Mouse (Mus musculus) midbrain, embryonic 10.5 days (tissue): ENCODE data around the gene Abl2. TPM values are rescaled to one million over a fixed set of nuclear protein-coding genes. Genes with fewer than 3 reads are reported as not detected.

Experiments
- DNase-seq: peaks from one replicate; pipeline ENCODE4 v3.0.0-alpha.2; 2017; ENCODE audit warnings: low spot score
- H3K27ac ChIP-seq: fragments of 300-500 bp; sonication (generic); replicated peaks from 2 replicates; pipeline ENCODE4 v1.5.1; 2016; ENCODE audit warnings: mild to moderate bottlenecking
- H3K27me3 ChIP-seq: fragments of 300-500 bp; sonication (generic); 2 replicates; pipeline ENCODE4 v1.6.1; 2016; ENCODE audit warnings: low read depth, mild to moderate bottlenecking; ENCODE audit not compliant: poor library complexity, severe bottlenecking
- H3K36me3 ChIP-seq: fragments of 300-500 bp; sonication (generic); 2 replicates; pipeline ENCODE4 v1.6.1; 2016; ENCODE audit warnings: mild to moderate bottlenecking, moderate library complexity
- H3K4me1 ChIP-seq: fragments of 300-500 bp; sonication (generic); 2 replicates; pipeline ENCODE4 v1.6.1; 2016
- H3K4me3 ChIP-seq: fragments of 300-500 bp; sonication (generic); 2 replicates; pipeline ENCODE4 v1.5.1; 2016; ENCODE audit warnings: mild to moderate bottlenecking, moderate library complexity
- H3K9me3 ChIP-seq: fragments of 300-500 bp; sonication (generic); replicated peaks from 2 replicates; pipeline ENCODE4 v1.6.1; 2016; ENCODE audit warnings: mild to moderate bottlenecking
- WGBS: fragments of 180-500 bp; shearing (Covaris S2); methylation state at CpG from one replicate; pipeline ENCODE4 v1.1.7; 2016; 5-methylcytosine and 5-hydroxymethylcytosine counted together
- polyA plus RNA-seq: library from polyadenylated mRNA; unstranded; fragments of >200 nt; fragmentation: Nextera tagmentation; extraction: Ambion mirVana; gene quantifications from 2 replicates; pipeline ENCODE4 v1.2.1, GENCODE M21; 2016

The Abl2 gene
- polyA plus RNA-seq, 1 experiment from 2014 or later, result 5.3 TPM

DNA sequence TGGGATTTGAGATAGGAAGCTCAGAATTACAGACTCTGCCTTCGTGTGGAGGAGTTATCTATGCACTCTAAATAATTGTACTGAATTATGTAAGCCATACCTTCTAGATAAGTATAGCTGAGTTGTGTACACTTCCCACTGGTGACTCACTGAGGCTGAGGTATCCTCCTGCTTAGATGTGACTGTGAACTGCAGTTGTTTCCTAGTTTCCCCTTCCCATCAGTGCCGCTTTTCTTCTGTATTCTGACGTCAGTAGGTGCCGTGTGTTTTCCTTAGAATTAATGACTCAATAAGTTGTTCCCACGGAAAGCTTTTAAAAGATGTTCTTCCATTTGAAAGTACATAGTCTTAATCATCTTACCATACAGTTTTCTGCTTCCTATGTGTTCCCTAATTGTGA lies 34.7 kb downstream of the Abl2 start:
- WGBS, result 91% methylated on average over 5 of the region's 5 CpGs
- peaks cover 4% of the 10 kb centered on the region; the same call in 1 of the 2 replicates for H3K36me3 ChIP-seq
- no peaks in the 10 kb centered on the region for H3K27me3 ChIP-seq

DNA sequence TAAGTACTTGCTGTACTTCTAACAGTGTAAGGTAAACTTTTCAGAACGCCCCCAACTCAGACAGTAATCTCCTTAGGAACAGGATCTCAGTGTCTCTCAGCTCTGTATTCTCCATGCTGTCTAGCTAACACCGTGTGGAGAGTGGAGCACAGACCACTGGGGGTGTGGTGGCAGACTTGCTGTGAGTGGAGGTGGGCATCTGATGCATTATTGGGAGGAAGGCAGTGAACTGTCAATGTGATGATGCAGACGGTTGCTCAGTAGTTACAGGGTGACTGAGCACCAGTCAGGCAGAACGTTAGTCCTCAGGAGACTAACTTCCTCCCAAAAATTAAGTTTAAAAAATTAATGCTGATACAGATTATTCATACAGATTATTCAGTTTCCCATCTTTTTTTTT lies 38.5 kb downstream of the Abl2 start:
- no peak overlapping the region for H3K4me3 ChIP-seq
- H3K27me3 ChIP-seq, result no peaks in the 10 kb centered on the region
- H3K9me3 ChIP-seq, result no peaks in the 10 kb centered on the region
- WGBS, result 90% methylated on average over 4 of the region's 4 CpGs
- H3K4me1 ChIP-seq, result no peaks in the 10 kb centered on the region
- H3K27ac ChIP-seq, result no peak overlapping the region
- DNase-seq, result no peak
- peaks cover 2% of the 10 kb centered on the region; the same call in 1 of the 2 replicates for H3K36me3 ChIP-seq

More for the DNA sequence above, 34.7 kb downstream of the Abl2 start:
- Histone ChIP-seq H3K9me3 (no peaks in the 10 kb centered on the region; the same call in 1 of the 2 replicates), H3K27ac (no peak overlapping the region), H3K4me3 (no peak overlapping the region), H3K4me1 (peaks cover 5% of the 10 kb centered on the region; the same call in 1 of the 2 replicates)
- no peak for DNase-seq

DNA sequence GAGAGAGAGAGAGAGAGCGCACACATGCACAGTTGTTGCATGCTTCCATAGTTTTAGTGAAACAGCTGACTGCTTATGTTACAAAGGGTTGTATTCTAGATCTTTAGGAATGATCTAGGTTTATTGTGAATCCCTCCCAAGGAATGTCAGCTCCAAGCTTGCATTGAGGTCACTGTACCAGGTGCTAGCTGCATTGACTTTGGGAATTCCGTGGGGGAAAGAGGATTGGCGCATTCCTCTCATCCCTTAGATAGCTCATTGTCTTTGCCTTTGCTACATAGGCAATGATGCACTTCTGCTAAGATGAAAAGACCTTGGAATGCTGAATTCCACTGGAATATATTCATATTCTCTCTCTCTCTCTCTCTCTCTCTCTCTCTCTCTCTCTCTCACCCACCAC lies 44.0 kb downstream of the Abl2 start:
- Histone ChIP-seq H3K36me3 (no peaks in the 10 kb centered on the region), H3K27me3 (no peaks in the 10 kb centered on the region), H3K9me3 (no peaks in the 10 kb centered on the region), H3K4me1 (no peaks in the 10 kb centered on the region), H3K4me3 (no peak overlapping the region), H3K27ac (no peak overlapping the region)
- WGBS, result 77% methylated on average over 3 of the region's 3 CpGs
- DNase-seq, result no peak

DNA sequence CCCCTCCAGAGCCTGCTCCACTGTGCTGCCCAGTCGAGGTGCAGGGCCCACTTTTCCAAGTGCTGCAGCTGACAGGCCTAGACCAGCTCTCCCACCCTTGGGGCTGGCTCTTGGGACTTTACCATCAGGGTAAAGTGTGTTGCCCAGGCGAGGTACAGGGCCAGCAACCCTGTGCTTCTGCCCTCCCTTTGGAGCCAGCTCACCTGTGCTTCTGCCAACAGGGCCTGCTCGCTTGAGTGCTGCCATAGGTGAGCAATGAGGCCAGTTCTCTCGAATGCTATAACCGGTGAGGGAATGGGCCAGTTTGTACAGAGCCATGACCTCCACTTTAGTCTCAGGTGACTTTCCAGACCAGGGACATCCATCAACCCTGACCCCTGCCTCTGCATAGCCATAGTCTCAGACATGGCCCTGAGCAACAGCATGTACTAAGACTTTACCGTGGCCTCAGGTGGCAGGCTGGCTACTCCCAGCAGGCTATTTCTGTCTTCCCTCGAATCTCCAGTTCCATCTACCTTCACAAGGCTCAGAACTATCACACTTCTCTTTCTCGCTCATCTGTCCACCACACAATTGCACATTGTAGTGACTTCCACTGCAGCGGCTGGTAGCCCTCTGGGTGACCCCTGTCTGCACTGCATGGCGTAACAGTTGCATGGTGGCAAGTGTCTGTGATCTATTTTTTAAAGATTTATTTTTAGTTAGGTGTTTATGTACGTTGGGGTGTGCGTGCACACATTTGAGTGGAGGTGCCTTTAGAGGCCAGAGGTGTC lies 46.7 kb downstream of the Abl2 start:
- Histone ChIP-seq H3K9me3 (no peaks in the 10 kb centered on the region), H3K36me3 (no peaks in the 10 kb centered on the region), H3K27me3 (no peaks in the 10 kb centered on the region; the same call in 1 of the 2 replicates), H3K4me3 (no peak overlapping the region), H3K27ac (no peak overlapping the region; the same call in 1 of the 2 replicates), H3K4me1 (peaks cover 19% of the 10 kb centered on the region)
- no peak for DNase-seq
- WGBS, result 89% methylated on average over 12 of the region's 12 CpGs

DNA sequence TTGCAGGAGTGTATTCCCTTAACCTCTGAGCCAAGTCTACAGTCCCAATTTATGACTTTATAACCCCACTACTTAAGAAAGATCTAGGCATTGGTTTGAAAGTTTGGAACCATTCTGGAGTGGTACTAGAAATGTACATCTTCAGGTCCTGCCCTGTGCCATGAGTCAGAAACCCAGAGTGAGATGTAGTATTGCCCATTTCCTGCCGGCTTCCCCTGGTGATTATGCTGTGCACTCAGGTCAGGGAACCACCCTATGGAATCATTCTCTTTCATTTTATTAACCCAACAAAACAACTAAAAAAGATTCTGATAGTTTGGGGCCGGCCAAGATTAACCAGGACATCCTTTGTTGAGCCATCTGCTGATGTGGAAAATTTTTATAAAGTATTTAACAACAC lies 47.4 kb downstream of the Abl2 start:
- H3K27me3 ChIP-seq, result no peaks in the 10 kb centered on the region; the same call in 1 of the 2 replicates
- no peak for DNase-seq
- H3K27ac ChIP-seq, result no peak overlapping the region
- no peaks in the 10 kb centered on the region for H3K36me3 ChIP-seq
- H3K4me3 ChIP-seq, result no peak overlapping the region
- 88% methylated on average over 2 of the region's 2 CpGs for WGBS
- H3K9me3 ChIP-seq, result no peaks in the 10 kb centered on the region
- H3K4me1 ChIP-seq, result peaks cover 19% of the 10 kb centered on the region

DNA sequence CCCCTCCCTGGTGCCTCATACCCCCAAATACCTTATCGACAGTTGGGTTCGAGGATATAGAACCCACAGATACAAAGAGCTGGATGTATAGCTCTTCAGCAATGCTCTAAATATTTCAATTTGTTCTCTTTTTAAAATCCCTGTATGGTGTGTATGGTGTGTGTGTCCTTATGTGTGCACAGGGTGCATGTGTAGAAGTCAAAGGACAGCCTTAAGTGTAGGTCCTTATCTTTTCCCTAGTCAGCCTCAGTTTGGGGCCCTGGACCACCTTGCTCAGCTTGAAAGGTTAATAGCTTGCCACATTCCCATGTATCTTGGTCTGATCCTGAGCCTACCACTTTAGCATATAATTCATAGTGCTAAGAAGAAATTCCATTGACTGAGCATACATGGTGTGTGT lies 49.9 kb downstream of the Abl2 start:
- Histone ChIP-seq H3K27me3 (peaks cover 20% of the 10 kb centered on the region), H3K4me1 (peaks cover 25% of the 10 kb centered on the region), H3K27ac (no peak overlapping the region), H3K4me3 (no peak overlapping the region), H3K36me3 (peaks cover 5% of the 10 kb centered on the region), H3K9me3 (no peaks in the 10 kb centered on the region)
- DNase-seq, result no peak
- 88% methylated on average over 2 of the region's 2 CpGs for WGBS

DNA sequence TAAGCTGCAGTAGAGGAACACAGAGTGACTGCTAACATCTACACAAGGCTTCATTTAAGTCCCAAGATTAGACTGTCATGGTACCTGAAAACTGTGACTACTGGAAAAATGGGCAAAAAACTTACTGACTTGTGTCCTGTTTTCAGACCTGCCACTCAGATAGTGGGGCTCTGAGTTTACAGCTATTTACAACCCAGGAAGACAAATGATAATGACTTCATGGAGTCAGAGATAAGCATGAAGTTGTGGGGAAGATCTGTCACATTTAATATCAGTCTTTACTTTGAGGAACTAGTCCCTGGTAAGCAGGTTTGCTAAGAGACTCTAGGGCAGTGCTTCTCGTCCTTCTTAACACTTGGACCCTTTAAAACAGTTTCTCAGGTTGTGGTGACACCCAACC lies 51.7 kb downstream of the Abl2 start:
- Histone ChIP-seq H3K4me3 (no peak overlapping the region), H3K27me3 (peaks cover 22% of the 10 kb centered on the region), H3K27ac (no peak overlapping the region), H3K4me1 (peaks cover 43% of the 10 kb centered on the region), H3K36me3 (peaks cover 5% of the 10 kb centered on the region), H3K9me3 (no peaks in the 10 kb centered on the region)
- no peak for DNase-seq
- 86% methylated on average over 1 of the region's 1 CpGs for WGBS

DNA sequence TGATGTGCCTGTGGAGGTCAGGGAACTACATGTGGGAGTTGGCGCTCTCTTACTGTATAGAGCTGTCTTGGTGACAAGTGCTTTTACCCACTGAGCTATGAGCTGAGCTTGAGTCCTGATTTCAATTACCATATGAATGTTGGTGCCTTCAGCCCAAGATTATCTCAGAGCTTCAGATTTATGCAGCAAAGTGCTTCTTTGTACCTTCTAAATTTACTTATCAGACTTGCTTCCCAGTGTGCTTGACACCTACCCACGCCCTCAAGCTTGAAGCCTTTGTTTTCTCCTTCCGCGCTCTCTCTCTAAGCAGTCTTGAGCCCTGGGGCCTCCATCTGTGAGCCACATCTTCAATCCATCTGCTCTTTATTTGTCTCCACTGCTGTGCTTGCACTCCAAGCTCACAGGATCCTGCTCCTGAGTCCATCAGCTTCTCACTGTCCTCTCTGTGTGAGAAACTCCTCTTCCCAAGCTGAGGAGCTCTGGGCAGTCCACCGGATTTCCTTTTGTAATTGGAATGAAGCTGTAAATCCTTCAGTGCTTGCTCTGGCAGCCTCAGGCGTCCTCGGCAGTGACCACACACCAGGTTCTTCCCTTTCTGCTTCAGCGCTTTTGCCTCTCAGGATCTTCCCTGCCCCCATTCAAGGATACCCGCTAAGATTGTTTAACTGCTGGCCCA lies 55.4 kb downstream of the Abl2 start:
- 5% methylated on average over 9 of the region's 9 CpGs for WGBS
- Histone ChIP-seq H3K4me1 (peaks cover 60% of the 10 kb centered on the region), H3K9me3 (no peaks in the 10 kb centered on the region), H3K36me3 (peaks cover 5% of the 10 kb centered on the region), H3K27ac (peak overlapping the region; percentile 88), H3K4me3 (peak overlapping the region; percentile 36), H3K27me3 (peaks cover 49% of the 10 kb centered on the region)
- peak; percentile 76 for DNase-seq

DNA sequence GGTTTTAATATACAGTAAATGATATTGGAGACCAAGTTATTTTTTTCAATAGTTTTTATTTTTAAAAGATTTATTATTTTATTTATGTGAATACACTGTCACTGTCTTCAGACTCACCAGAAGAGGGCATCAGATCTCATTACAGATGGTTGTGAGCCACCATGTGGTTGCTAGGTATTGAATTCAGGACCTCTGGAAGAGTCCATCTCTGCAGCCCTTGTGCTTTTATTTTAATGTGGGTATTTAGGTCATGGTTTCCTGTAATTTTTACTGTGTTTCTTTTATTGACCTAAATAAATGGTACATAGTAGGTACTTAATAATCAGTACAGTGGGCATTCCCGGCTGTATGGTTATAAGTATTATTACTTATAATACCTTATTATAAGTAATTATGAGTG lies 56.1 kb downstream of the Abl2 start:
- peaks cover 5% of the 10 kb centered on the region for H3K36me3 ChIP-seq
- H3K27ac ChIP-seq, result no peak overlapping the region
- DNase-seq, result no peak
- no peaks in the 10 kb centered on the region for H3K9me3 ChIP-seq
- WGBS, result 88% methylated on average over 1 of the region's 1 CpGs
- peaks cover 53% of the 10 kb centered on the region for H3K4me1 ChIP-seq
- peaks cover 49% of the 10 kb centered on the region for H3K27me3 ChIP-seq
- H3K4me3 ChIP-seq, result no peak overlapping the region

DNA sequence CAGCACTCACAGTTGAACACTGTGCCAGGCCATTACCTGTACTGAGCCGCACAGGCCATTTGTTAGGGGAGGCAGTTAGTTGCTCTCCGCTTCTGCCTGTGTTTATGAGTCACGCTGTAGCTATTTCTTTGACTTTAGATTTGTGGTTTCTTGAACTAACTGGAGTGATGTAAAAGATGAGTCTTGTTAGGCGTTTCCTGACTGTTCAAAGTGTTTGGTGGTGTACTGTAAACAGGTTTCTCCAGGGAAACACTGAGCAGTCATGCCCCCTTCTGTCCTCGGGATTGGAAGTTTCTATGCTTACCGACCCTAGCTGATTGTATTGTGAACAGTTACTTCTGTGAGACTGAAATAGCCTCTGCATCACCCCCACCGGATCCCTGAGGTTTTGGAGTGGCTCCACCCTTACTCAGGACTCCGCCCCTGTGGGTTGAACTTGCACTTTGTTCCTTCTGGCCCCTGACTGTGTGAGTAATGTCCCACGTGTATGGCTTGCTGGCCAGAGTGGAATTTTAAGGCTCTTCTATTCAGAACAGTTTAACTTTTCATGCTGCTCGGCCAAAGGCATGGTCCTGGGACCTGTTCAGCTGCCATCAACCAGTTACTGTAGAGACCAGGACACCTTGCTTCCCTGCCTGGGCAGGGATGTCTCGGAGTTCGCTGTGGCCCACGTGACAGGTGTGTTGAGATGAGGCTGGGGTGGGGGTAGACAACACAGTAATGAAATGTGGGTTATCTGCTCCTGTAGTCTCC lies 57.0 kb downstream of the Abl2 start:
- Histone ChIP-seq H3K27me3 (peaks cover 49% of the 10 kb centered on the region), H3K27ac (peak overlapping the region; percentile 64; the same call in 1 of the 2 replicates), H3K4me3 (peak overlapping the region; percentile 31), H3K9me3 (no peaks in the 10 kb centered on the region), H3K36me3 (peaks cover 5% of the 10 kb centered on the region), H3K4me1 (peaks cover 59% of the 10 kb centered on the region)
- DNase-seq, result peak; percentile 30
- 28% methylated on average over 13 of the region's 13 CpGs for WGBS

DNA sequence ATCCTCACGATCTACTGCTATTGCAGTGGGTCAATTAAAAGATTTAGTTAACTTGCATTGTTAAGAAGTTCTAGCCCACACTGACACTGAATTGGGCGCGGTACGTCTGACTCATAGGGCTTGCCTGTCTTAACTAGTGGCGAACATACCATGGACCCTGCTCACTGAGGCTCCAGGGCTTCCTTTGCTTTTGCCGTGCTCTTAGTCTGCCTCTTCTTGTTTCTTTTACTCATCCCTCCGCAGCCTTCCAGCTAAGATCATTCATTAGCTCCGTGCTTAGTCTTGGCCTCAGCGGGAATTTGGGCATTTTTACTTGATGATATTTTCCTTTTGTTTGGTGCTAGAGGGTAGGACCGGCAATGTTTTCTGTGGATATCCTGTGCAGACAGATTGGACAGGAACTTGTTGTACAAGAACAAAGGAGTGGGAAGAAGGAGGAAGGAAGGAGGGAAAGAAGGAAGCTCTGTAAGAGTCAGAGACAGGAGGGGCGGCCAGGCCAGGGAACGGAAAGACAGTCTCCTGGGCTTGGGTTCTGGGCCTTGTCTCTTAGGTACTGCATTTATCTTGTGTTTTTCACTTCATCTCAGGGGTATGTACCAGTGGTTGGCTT lies 58.5 kb downstream of the Abl2 start:
- no peak for DNase-seq
- H3K36me3 ChIP-seq, result peaks cover 1% of the 10 kb centered on the region; the same call in 1 of the 2 replicates
- no peak overlapping the region for H3K4me3 ChIP-seq
- WGBS, result 40% methylated on average over 12 of the region's 12 CpGs
- peaks cover 59% of the 10 kb centered on the region for H3K4me1 ChIP-seq
- peaks cover 39% of the 10 kb centered on the region for H3K27me3 ChIP-seq
- H3K27ac ChIP-seq, result 0 out of 2 replicates have a peak overlapping the region, but pooled peaks have one; percentile 19
- H3K9me3 ChIP-seq, result no peaks in the 10 kb centered on the region

DNA sequence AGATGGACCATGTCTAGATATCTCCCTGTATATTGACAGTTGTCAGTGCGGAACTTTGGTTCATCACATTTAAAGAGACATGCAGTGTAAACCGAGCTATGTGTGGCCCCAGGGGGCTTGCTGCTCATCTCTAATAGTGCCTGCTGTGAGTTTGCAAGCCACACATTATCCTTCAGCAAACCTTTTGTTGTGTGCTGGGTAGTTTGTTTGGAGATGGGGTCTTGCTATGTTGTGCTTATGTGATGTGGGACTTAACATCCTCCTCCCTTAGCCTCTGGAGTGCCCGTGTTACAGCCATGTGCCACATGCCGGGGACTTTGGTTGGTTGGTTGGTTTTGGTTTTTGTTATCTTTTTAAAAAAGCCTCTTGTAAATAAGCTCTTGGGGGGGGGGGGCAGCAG lies 59.2 kb downstream of the Abl2 start:
- no peaks in the 10 kb centered on the region for H3K9me3 ChIP-seq
- H3K36me3 ChIP-seq, result peaks cover 7% of the 10 kb centered on the region
- 48% methylated on average over 4 of the region's 4 CpGs for WGBS
- no peak overlapping the region for H3K27ac ChIP-seq
- H3K27me3 ChIP-seq, result peaks cover 33% of the 10 kb centered on the region; the same call in 1 of the 2 replicates
- no peak overlapping the region for H3K4me3 ChIP-seq
- peaks cover 59% of the 10 kb centered on the region for H3K4me1 ChIP-seq
- DNase-seq, result no peak
